Mouse (Mus musculus) CH12.LX (cell line): ENCODE measurements around the gene Btbd17. TPM values are rescaled to one million over a fixed set of nuclear protein-coding genes. Genes with fewer than 3 reads are reported as not detected.
A peak's percentile ranks its signal among the peaks of the same experiment; 100 is the strongest.

ENCODE experiments used
- DNase-seq: peaks from one replicate; pipeline ENCODE4 v3.0.0-alpha.2; 2013; ENCODE audit errors: extremely low read depth
- H3K27ac ChIP-seq: 2 replicates; pipeline ENCODE4 v1.5.1; 2012; ENCODE audit warnings: low read depth, mild to moderate bottlenecking, control low read depth, moderate library complexity; ENCODE audit not compliant: insufficient read depth
- H3K27me3 ChIP-seq: replicated peaks from 2 replicates; pipeline ENCODE3; 2012; ENCODE audit warnings: inconsistent platforms
- H3K36me3 ChIP-seq, 2 experiments: replicated peaks in 1 of 2; 2 replicates each; pipeline versions ENCODE3 to v1.6.1; 2012; ENCODE audit warnings: inconsistent platforms in 1 of 2, low read length in 1 of 2, mild to moderate bottlenecking in 1 of 2, mixed read lengths in 1 of 2, moderate library complexity in 1 of 2; ENCODE audit not compliant: control insufficient read depth in 1 of 2, insufficient read depth in 1 of 2
- H3K4me1 ChIP-seq, 2 experiments: 2 replicates each; pipeline ENCODE4 v1.6.1; 2012; ENCODE audit warnings: inconsistent platforms in 1 of 2, moderate library complexity in 1 of 2; ENCODE audit not compliant: insufficient read depth in 2 of 2, control insufficient read depth in 1 of 2
- H3K4me2 ChIP-seq: 2 replicates; pipeline ENCODE4 v1.6.1; 2012; ENCODE audit warnings: low read depth, mild to moderate bottlenecking, control low read depth; ENCODE audit not compliant: poor library complexity, insufficient read depth, severe bottlenecking
- H3K4me3 ChIP-seq, 3 experiments: fragments of 150-350 bp in 1 of 3; sonication (generic) in 1 of 3; replicated peaks in 1 of 3; 2 replicates each; pipeline versions ENCODE3 to v1.5.1; 2011 to 2012; ENCODE audit warnings: low read depth in 2 of 3, low read length in 2 of 3, mild to moderate bottlenecking in 2 of 3, moderate library complexity in 2 of 3, control low read depth in 1 of 3, improper control_type of control experiment in 1 of 3, inconsistent platforms in 1 of 3, mixed read lengths in 1 of 3; ENCODE audit not compliant: poor library complexity in 1 of 3
- H3K79me2 ChIP-seq: replicated peaks from 2 replicates; pipeline ENCODE4 v1.6.1; 2012; ENCODE audit warnings: mild to moderate bottlenecking, moderate library complexity; ENCODE audit not compliant: control insufficient read depth, poor library complexity, insufficient read depth, severe bottlenecking; ENCODE audit errors: extremely low read depth
- H3K9ac ChIP-seq: 2 replicates; pipeline ENCODE4 v1.6.1; 2012; ENCODE audit warnings: low read depth, mild to moderate bottlenecking, control low read depth, moderate library complexity; ENCODE audit not compliant: insufficient read depth
- H3K9me3 ChIP-seq: replicated peaks from 2 replicates; pipeline ENCODE3; 2012; ENCODE audit warnings: low read length, inconsistent platforms, mixed read lengths
- BHLHE40 ChIP-seq: IDR thresholded peaks from 2 replicates; pipeline ENCODE4 v1.6.1; 2011; ENCODE audit warnings: mild to moderate bottlenecking, low read depth, low read length, improper control_type of control experiment
- CHD2 ChIP-seq: IDR thresholded peaks from 2 replicates; pipeline ENCODE4 v1.6.1; 2011; ENCODE audit warnings: low read length, improper control_type of control experiment
- CTCF ChIP-seq, 2 experiments: IDR thresholded peaks in 1 of 2; conservative IDR thresholded peaks in 1 of 2; 2 replicates each; pipeline ENCODE4 v1.5.1; 2011 to 2012; ENCODE audit warnings: low read depth in 2 of 2, low read length in 2 of 2, improper control_type of control experiment in 1 of 2, inconsistent platforms in 1 of 2, mild to moderate bottlenecking in 1 of 2, moderate library complexity in 1 of 2
- EP300 ChIP-seq: IDR thresholded peaks from 2 replicates; pipeline ENCODE4 v1.6.1; 2011; ENCODE audit warnings: low read length, improper control_type of control experiment
- ETS1 ChIP-seq: conservative IDR thresholded peaks from 2 replicates; pipeline ENCODE4 v1.6.1; 2012; ENCODE audit warnings: low read depth, mild to moderate bottlenecking, inconsistent platforms, low read length, improper control_type of control experiment, moderate library complexity
- GABPA ChIP-seq: IDR thresholded peaks from 2 replicates; pipeline ENCODE4 v1.6.1; 2012; ENCODE audit warnings: low read depth, low read length, improper control_type of control experiment, inconsistent platforms; ENCODE audit not compliant: insufficient replicate concordance
- HCFC1 ChIP-seq: IDR thresholded peaks from 2 replicates; pipeline ENCODE4 v1.6.1; 2012; ENCODE audit warnings: low read depth, mild to moderate bottlenecking, inconsistent platforms, low read length, improper control_type of control experiment
- IRF4 ChIP-seq: IDR thresholded peaks from 2 replicates; pipeline ENCODE4 v1.6.1; 2014; ENCODE audit warnings: low read depth, mild to moderate bottlenecking, inconsistent platforms, low read length, improper control_type of control experiment
- JUN ChIP-seq: IDR thresholded peaks from 2 replicates; pipeline ENCODE4 v1.6.1; 2011; ENCODE audit warnings: low read depth, mild to moderate bottlenecking, low read length, improper control_type of control experiment, moderate library complexity; ENCODE audit not compliant: insufficient read depth
- JUND ChIP-seq: conservative IDR thresholded peaks from 2 replicates; pipeline ENCODE4 v1.6.1; 2011; ENCODE audit warnings: low read depth, low read length, improper control_type of control experiment
- KAT2A ChIP-seq: IDR thresholded peaks from 2 replicates; pipeline ENCODE4 v1.6.1; 2012; ENCODE audit warnings: low read length, improper control_type of control experiment, inconsistent platforms; ENCODE audit not compliant: insufficient replicate concordance
- MAFK ChIP-seq: IDR thresholded peaks from 2 replicates; pipeline ENCODE4 v1.6.1; 2011; ENCODE audit warnings: low read length, improper control_type of control experiment; ENCODE audit not compliant: insufficient replicate concordance
- MAX ChIP-seq: IDR thresholded peaks from 2 replicates; pipeline ENCODE4 v1.6.1; 2011; ENCODE audit warnings: low read length, improper control_type of control experiment
- MAZ ChIP-seq: IDR thresholded peaks from 2 replicates; pipeline ENCODE4 v1.6.1; 2012; ENCODE audit warnings: low read depth, mild to moderate bottlenecking, inconsistent platforms, low read length, improper control_type of control experiment, moderate library complexity
- MEF2A ChIP-seq: IDR thresholded peaks from 2 replicates; pipeline ENCODE4 v1.6.1; 2014; ENCODE audit warnings: low read depth, mild to moderate bottlenecking, inconsistent platforms, low read length, improper control_type of control experiment, borderline replicate concordance
- MXI1 ChIP-seq: IDR thresholded peaks from 2 replicates; pipeline ENCODE4 v1.6.1; 2011; ENCODE audit warnings: mild to moderate bottlenecking, low read depth, low read length, improper control_type of control experiment
- MYC ChIP-seq: IDR thresholded peaks from 2 replicates; pipeline ENCODE4 v1.6.1; 2011; ENCODE audit warnings: low read depth, mild to moderate bottlenecking, improper control_type of control experiment, low read length
- NRF1 ChIP-seq: IDR thresholded peaks from 2 replicates; pipeline ENCODE4 v1.6.1; 2014; ENCODE audit warnings: low read depth, mild to moderate bottlenecking, inconsistent platforms, low read length, improper control_type of control experiment, moderate library complexity
- POLR2A ChIP-seq: IDR thresholded peaks from 2 replicates; pipeline ENCODE4 v1.6.1; 2011; ENCODE audit warnings: low read depth, mild to moderate bottlenecking, improper control_type of control experiment, low read length
- POLR2AphosphoS2 ChIP-seq: IDR thresholded peaks from 2 replicates; pipeline ENCODE4 v1.6.1; 2011; ENCODE audit warnings: low read depth, low read length, improper control_type of control experiment
- RAD21 ChIP-seq: IDR thresholded peaks from 2 replicates; pipeline ENCODE4 v1.6.1; 2011; ENCODE audit warnings: low read depth, mild to moderate bottlenecking, low read length, improper control_type of control experiment, moderate library complexity
- RCOR1 ChIP-seq: conservative IDR thresholded peaks from 2 replicates; pipeline ENCODE4 v1.6.1; 2012; ENCODE audit warnings: low read depth, mild to moderate bottlenecking, inconsistent platforms, low read length, improper control_type of control experiment
- SIN3A ChIP-seq: IDR thresholded peaks from 2 replicates; pipeline ENCODE4 v1.6.1; 2012; ENCODE audit warnings: low read length, improper control_type of control experiment, inconsistent platforms
- SMC3 ChIP-seq: IDR thresholded peaks from 2 replicates; pipeline ENCODE4 v1.6.1; 2011; ENCODE audit warnings: low read depth, low read length, improper control_type of control experiment
- TBP ChIP-seq: conservative IDR thresholded peaks from 2 replicates; pipeline ENCODE4 v1.6.1; 2011; ENCODE audit warnings: low read depth, low read length, improper control_type of control experiment
- TCF12 ChIP-seq: IDR thresholded peaks from 2 replicates; pipeline ENCODE4 v1.6.1; 2014; ENCODE audit warnings: low read depth, mild to moderate bottlenecking, inconsistent platforms, low read length, improper control_type of control experiment
- USF2 ChIP-seq: conservative IDR thresholded peaks from 2 replicates; pipeline ENCODE4 v1.6.1; 2011; ENCODE audit warnings: low read depth, low read length, improper control_type of control experiment
- ZKSCAN1 ChIP-seq: IDR thresholded peaks from 2 replicates; pipeline ENCODE4 v1.6.1; 2012; ENCODE audit warnings: low read depth, inconsistent platforms, low read length, improper control_type of control experiment, borderline replicate concordance
- ZMIZ1 ChIP-seq: IDR thresholded peaks from 2 replicates; pipeline ENCODE4 v1.6.1; 2012; ENCODE audit warnings: low read depth, mild to moderate bottlenecking, inconsistent platforms, low read length, improper control_type of control experiment
- ZNF384 ChIP-seq: IDR thresholded peaks from 2 replicates; pipeline ENCODE4 v1.6.1; 2012; ENCODE audit warnings: low read depth, low read length, improper control_type of control experiment, inconsistent platforms
- dilution Hi-C: fragments of 300-500 bp; cut with MboI; formaldehyde crosslinking; loops from 2 replicates; pipeline ENCODE4 v1.14.3; 2020; ENCODE audit warnings: low sequenced_read_pairs; ENCODE audit not compliant: extremely low pct_unique_long_range_greater_than_20kb, extremely low pct_ligation_motif_present
- in situ Hi-C: fragments of 300-500 bp; cut with MboI; formaldehyde crosslinking; loops from 3 replicates; pipeline ENCODE4 v1.14.3; 2019; ENCODE audit warnings: low sequenced_read_pairs, low pct_ligation_motif_present, low pct_unique_long_range_greater_than_20kb, mixed read lengths
- polyA plus RNA-seq: library from polyadenylated mRNA; unstranded; fragments of >175 nt; gene quantifications from 2 replicates; pipeline ENCODE4 v1.2.1, GENCODE M21; 2012; ENCODE audit warnings: low read depth; ENCODE audit not compliant: insufficient read length
- total RNA-seq, 2 experiments: library from RNA; depleted of rRNA; stranded (reverse); fragments of 300-350 nt in 1 of 2; fragments of >200 nt in 1 of 2; gene quantifications; 2 replicates each; pipeline ENCODE4 v1.2.3; 2012 to 2014

The Btbd17 gene
- total and polyA plus RNA-seq, 3 experiments: not detected

- no peak overlapping the region for H3K9ac ChIP-seq
- no peaks in the 10 kb centered on the region for H3K9me3 ChIP-seq
- DNase-seq: peak; percentile 74
- H3K4me1 ChIP-seq: peaks cover 15 to 44% of the 10 kb centered on the region in 2 experiments
- peaks cover 5% of the 10 kb centered on the region for H3K27me3 ChIP-seq
- H3K27ac ChIP-seq: no peak overlapping the region
- H3K4me2 ChIP-seq: 0 out of 2 replicates have a peak overlapping the region, but pooled peaks have one; percentile 2
- H3K4me3 ChIP-seq: no peak overlapping the region
- no peak for TF ChIP-seq GABPA
- TF ChIP-seq SMC3: no peak; the same call in 1 of the 2 replicates
- TF ChIP-seq NRF1: no peak
- TF ChIP-seq ETS1: peak; percentile 62
- TF ChIP-seq JUN: no peak
- TF ChIP-seq TCF12: peak; percentile 92
- TF ChIP-seq MAX: no peak
- TF ChIP-seq CHD2: no peak
- no peak for TF ChIP-seq ZMIZ1
- peak in 1 of 2 experiments; percentile 41; a peak in 2 of 4 replicates for TF ChIP-seq CTCF (conservative IDR thresholded peaks at IDR 0.05 in 1 of 2, IDR thresholded peaks at IDR 0.05 in 1 of 2; ENCODE audit: low read depth in 2 of 2, low read length in 2 of 2)
- no peak for TF ChIP-seq MXI1
- TF ChIP-seq ZNF384: no peak
- TF ChIP-seq HCFC1: no peak
- no peak for TF ChIP-seq MAFK
- TF ChIP-seq RAD21: peak; percentile 31
- peak; percentile 38; the same call in 1 of the 2 replicates for TF ChIP-seq MEF2A
- peak; percentile 44 for TF ChIP-seq BHLHE40
- no peak for TF ChIP-seq USF2
- no peak for TF ChIP-seq SIN3A
- no peak for TF ChIP-seq POLR2A
- TF ChIP-seq POLR2AphosphoS2: no peak
- no peak for TF ChIP-seq MAZ
- no peak for TF ChIP-seq KAT2A
- no peak for TF ChIP-seq TBP
- TF ChIP-seq JUND: no peak
- TF ChIP-seq ZKSCAN1: no peak
- TF ChIP-seq EP300: peak; percentile 69; the same call in 1 of the 2 replicates
- TF ChIP-seq IRF4: peak; percentile 61
- TF ChIP-seq MYC: no peak
- no peak for TF ChIP-seq RCOR1
- TF ChIP-seq, all 38 proteins: peak for 8
- dilution Hi-C loops: no loop called here
- no peaks in the 10 kb centered on the region for H3K36me3 ChIP-seq
- in situ Hi-C loops: no loop called here
- no peaks in the 10 kb centered on the region for H3K79me2 ChIP-seq
These were observed 54.3 kb downstream of the Btbd17 start for GRCm38 (mm10) chr11:114741451-114741850.

Other genes with a start within 250 kb of the Btbd17 start
- gene Rpl38, start 127.4 kb downstream of the Btbd17 start, total RNA-seq (2012; rRNA removed): 5,484 and 5,556 TPM in 2 replicates
- 3,381 and 4,204 TPM in 2 replicates for gene Rpl38, start 127.4 kb downstream of the Btbd17 start, total RNA-seq (2014; rRNA removed)
- 1,021 and 1,435 TPM in 2 replicates for gene Rpl38, start 127.4 kb downstream of the Btbd17 start, polyA plus RNA-seq
- 1.4 TPM in 2 replicates for gene Ttyh2, start 120.5 kb downstream of the Btbd17 start, total RNA-seq (2012; rRNA removed)
- gene Ttyh2, start 120.5 kb downstream of the Btbd17 start, total RNA-seq (2014; rRNA removed): 0.82 and 1.2 TPM in 2 replicates
- gene Ttyh2, start 120.5 kb downstream of the Btbd17 start, polyA plus RNA-seq: 2.4 TPM in 2 replicates
- gene Dnaic2, start 68.5 kb downstream of the Btbd17 start, total RNA-seq (2012; rRNA removed): 0.17 and 0.59 TPM in 2 replicates
- gene Dnaic2, start 68.5 kb downstream of the Btbd17 start, total RNA-seq (2014; rRNA removed): 0.93 and 1.2 TPM in 2 replicates
- gene Dnaic2, start 68.5 kb downstream of the Btbd17 start, polyA plus RNA-seq: 0.45 and 0.83 TPM in 2 replicates
- 5.8 and 8.2 TPM in 2 replicates for gene Kif19a, start 30.6 kb downstream of the Btbd17 start, total RNA-seq (2012; rRNA removed)
- gene Kif19a, start 30.6 kb downstream of the Btbd17 start, total RNA-seq (2014; rRNA removed): 0.66 and 1.9 TPM in 2 replicates
- gene Kif19a, start 30.6 kb downstream of the Btbd17 start, polyA plus RNA-seq: 0.68 and 1.4 TPM in 2 replicates
- not detected in 2 replicates for gene Gpr142, start 3.0 kb upstream of the Btbd17 start, total RNA-seq (2012; rRNA removed)
- not detected in 2 replicates for gene Gpr142, start 3.0 kb upstream of the Btbd17 start, total RNA-seq (2014; rRNA removed)
- gene Gpr142, start 3.0 kb upstream of the Btbd17 start, polyA plus RNA-seq: not detected in 2 replicates
- not detected in 2 replicates for gene Gprc5c, start 55.2 kb upstream of the Btbd17 start, total RNA-seq (2012; rRNA removed)
- not detected in 2 replicates for gene Gprc5c, start 55.2 kb upstream of the Btbd17 start, total RNA-seq (2014; rRNA removed)
- gene Gprc5c, start 55.2 kb upstream of the Btbd17 start, polyA plus RNA-seq: not detected in 2 replicates
- gene Cd300a, start 94.1 kb upstream of the Btbd17 start, total RNA-seq (2012; rRNA removed): 0.13 and 0.17 TPM in 2 replicates
- gene Cd300a, start 94.1 kb upstream of the Btbd17 start, total RNA-seq (2014; rRNA removed): 0.18 and 0.32 TPM in 2 replicates
- 1.0 TPM in 2 replicates for gene Cd300a, start 94.1 kb upstream of the Btbd17 start, polyA plus RNA-seq
- gene Cd300lb, start 138.4 kb upstream of the Btbd17 start, total RNA-seq (2012; rRNA removed): not detected in 2 replicates
- gene Cd300lb, start 138.4 kb upstream of the Btbd17 start, total RNA-seq (2014; rRNA removed): not detected in 2 replicates
- not detected in 2 replicates for gene Cd300lb, start 138.4 kb upstream of the Btbd17 start, polyA plus RNA-seq
- gene Cd300c, start 173.2 kb upstream of the Btbd17 start, total RNA-seq (2012; rRNA removed): not detected in 2 replicates
- not detected in 2 replicates for gene Cd300c, start 173.2 kb upstream of the Btbd17 start, total RNA-seq (2014; rRNA removed)
- 0.40 TPM in 1 of 2 replicates, not detected in the other for gene Cd300c, start 173.2 kb upstream of the Btbd17 start, polyA plus RNA-seq
- 0.17 and 0.25 TPM in 2 replicates for gene Cd300ld, start 194.0 kb upstream of the Btbd17 start, total RNA-seq (2012; rRNA removed)
- gene Cd300ld, start 194.0 kb upstream of the Btbd17 start, total RNA-seq (2014; rRNA removed): 0.16 and 0.26 TPM in 2 replicates
- 0.25 and 0.50 TPM in 2 replicates for gene Cd300ld, start 194.0 kb upstream of the Btbd17 start, polyA plus RNA-seq
- gene Cd300c2, start 205.9 kb upstream of the Btbd17 start, total RNA-seq (2012; rRNA removed): not detected in 2 replicates
- not detected in 2 replicates for gene Cd300c2, start 205.9 kb upstream of the Btbd17 start, total RNA-seq (2014; rRNA removed)
- gene Cd300c2, start 205.9 kb upstream of the Btbd17 start, polyA plus RNA-seq: not detected in 2 replicates
- gene Cd300ld2, start 220.2 kb upstream of the Btbd17 start, total RNA-seq (2012; rRNA removed): not detected in 2 replicates
- gene Cd300ld2, start 220.2 kb upstream of the Btbd17 start, total RNA-seq (2014; rRNA removed): not detected in 2 replicates
- not detected in 2 replicates for gene Cd300ld2, start 220.2 kb upstream of the Btbd17 start, polyA plus RNA-seq
- gene Cd300ld4, start 231.1 kb upstream of the Btbd17 start, total RNA-seq (2012; rRNA removed): not detected in 2 replicates
- gene Cd300ld4, start 231.1 kb upstream of the Btbd17 start, total RNA-seq (2014; rRNA removed): not detected in 2 replicates
- not detected in 2 replicates for gene Cd300ld4, start 231.1 kb upstream of the Btbd17 start, polyA plus RNA-seq
- gene Cd300ld5, start 241.8 kb upstream of the Btbd17 start, total RNA-seq (2012; rRNA removed): not detected in 2 replicates
- gene Cd300ld5, start 241.8 kb upstream of the Btbd17 start, total RNA-seq (2014; rRNA removed): not detected in 2 replicates
- not detected in 2 replicates for gene Cd300ld5, start 241.8 kb upstream of the Btbd17 start, polyA plus RNA-seq